Mouse (Mus musculus): ENCODE data around the gene Deaf1. TPM values are rescaled to one million over a fixed set of nuclear protein-coding genes. Genes with fewer than 3 reads are reported as not detected.
"Not testable (repeated sequence)": the region's sequence is repeated elsewhere in the genome, so short reads cannot be mapped to it uniquely, and the experiment has no call there.

Gene Deaf1
- total and polyA plus RNA-seq, 3 experiments, result 9.8 to 13.5 (median 10.8) TPM

DNA sequence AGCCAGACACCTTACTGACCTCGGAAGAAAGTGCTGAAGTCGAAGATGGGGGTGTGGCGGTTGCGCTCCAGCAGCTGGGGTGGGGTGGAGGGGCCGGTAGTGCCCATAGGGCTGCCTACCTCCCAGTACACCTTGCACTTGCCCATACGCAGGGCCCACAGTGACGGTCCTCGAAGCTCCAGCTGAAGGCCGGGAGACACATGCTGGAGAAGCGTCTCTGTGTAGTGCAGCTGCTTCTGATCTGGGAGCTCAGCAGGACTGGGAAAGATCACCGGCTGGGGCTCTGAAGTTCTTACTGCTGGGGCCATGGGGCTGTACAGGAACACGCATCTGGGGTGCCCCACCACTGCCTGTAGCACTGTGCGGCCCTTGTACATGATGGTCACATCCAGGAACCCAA is 63.9 kb downstream of the Deaf1 start:
- no peaks in the 10 kb centered on the region for H3K27me3 ChIP-seq (ENCODE audit: control insufficient read depth, insufficient read depth, low read length)
- no peak overlapping the region for H3K27ac ChIP-seq
- no peaks in the 10 kb centered on the region for H3K79me2 ChIP-seq (replicated peaks; ENCODE audit: control insufficient read depth, insufficient read depth, low read length)
- TF ChIP-seq CTCF (IDR thresholded peaks at IDR 0.05) (no peak), EP300 (IDR thresholded peaks at IDR 0.05; ENCODE audit: insufficient read depth, low read depth, low read length) (no peak)
- WGBS, result 83% methylated on average over 13 of the region's 13 CpGs
- no peak for DNase-seq
- no peaks in the 10 kb centered on the region for H3K36me3 ChIP-seq (ENCODE audit: control insufficient read depth, insufficient read depth, low read length)
- no peak overlapping the region for H3K4me3 ChIP-seq
- intact Hi-C loops (cut with DNase I), result no loop called here
- no peak overlapping the region for H3K9ac ChIP-seq (ENCODE audit: low read depth, low read length)
- H3K4me1 ChIP-seq (ENCODE audit: control insufficient read depth, insufficient read depth, low read length), result peaks cover 5% of the 10 kb centered on the region

GRCm38 (mm10) chr7:141261480-141261879 is 66.0 kb downstream of the Deaf1 start:
- no peak overlapping the region for H3K4me3 ChIP-seq
- H3K27ac ChIP-seq, result no peak overlapping the region
- no peaks in the 10 kb centered on the region for H3K79me2 ChIP-seq (replicated peaks; ENCODE audit: control insufficient read depth, insufficient read depth, low read length)
- WGBS, result 69% methylated on average over 3 of the region's 3 CpGs
- DNase-seq, result no peak
- H3K4me1 ChIP-seq (ENCODE audit: control insufficient read depth, insufficient read depth, low read length), result peaks cover 3% of the 10 kb centered on the region
- intact Hi-C loops (cut with DNase I), result no loop called here
- no peaks in the 10 kb centered on the region for H3K36me3 ChIP-seq (ENCODE audit: control insufficient read depth, insufficient read depth, low read length)
- TF ChIP-seq EP300 (IDR thresholded peaks at IDR 0.05; ENCODE audit: insufficient read depth, low read depth, low read length), result no peak
- no peak for TF ChIP-seq CTCF (IDR thresholded peaks at IDR 0.05)
- TF ChIP-seq POLR2A (IDR thresholded peaks at IDR 0.05; ENCODE audit: insufficient read depth, low read depth, low read length), result no peak
- H3K9ac ChIP-seq (ENCODE audit: low read depth, low read length), result no peak overlapping the region
- H3K27me3 ChIP-seq (ENCODE audit: control insufficient read depth, insufficient read depth, low read length), result no peaks in the 10 kb centered on the region

DNA sequence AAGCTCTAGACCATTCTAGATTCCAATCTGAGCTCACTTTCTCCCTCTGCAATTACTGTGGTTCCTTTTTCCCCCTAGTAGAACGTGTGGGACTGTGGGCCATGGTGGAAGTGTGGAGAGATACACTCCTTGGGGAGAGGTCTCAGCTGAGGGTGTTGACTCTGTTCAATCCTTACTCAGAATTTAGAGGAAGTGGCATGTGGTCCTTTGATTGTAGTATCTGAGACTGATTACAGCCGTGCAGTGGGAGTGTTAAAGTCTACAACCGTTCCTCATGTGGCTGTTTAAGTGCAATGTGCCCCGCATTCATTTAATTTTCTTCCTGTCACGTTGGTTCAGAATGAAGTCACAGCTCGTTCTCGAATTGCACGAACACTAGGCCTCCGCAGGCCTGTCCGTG is 71.3 kb downstream of the Deaf1 start:
- no peak overlapping the region for H3K27ac ChIP-seq
- H3K9ac ChIP-seq (ENCODE audit: low read depth, low read length), result no peak overlapping the region
- DNase-seq, result no peak
- no peaks in the 10 kb centered on the region for H3K4me1 ChIP-seq (ENCODE audit: control insufficient read depth, insufficient read depth, low read length)
- no peak overlapping the region for H3K4me3 ChIP-seq
- H3K79me2 ChIP-seq (replicated peaks; ENCODE audit: control insufficient read depth, insufficient read depth, low read length), result no peaks in the 10 kb centered on the region
- no peaks in the 10 kb centered on the region; the same call in 1 of the 2 replicates for H3K36me3 ChIP-seq (ENCODE audit: control insufficient read depth, insufficient read depth, low read length)
- H3K27me3 ChIP-seq (ENCODE audit: control insufficient read depth, insufficient read depth, low read length), result no peaks in the 10 kb centered on the region
- WGBS, result 81% methylated on average over 10 of the region's 10 CpGs
- intact Hi-C loops (cut with DNase I), result no loop called here
- TF ChIP-seq CTCF (IDR thresholded peaks at IDR 0.05) (no peak), POLR2A (IDR thresholded peaks at IDR 0.05; ENCODE audit: insufficient read depth, low read depth, low read length) (no peak), EP300 (IDR thresholded peaks at IDR 0.05; ENCODE audit: insufficient read depth, low read depth, low read length) (no peak)

DNA sequence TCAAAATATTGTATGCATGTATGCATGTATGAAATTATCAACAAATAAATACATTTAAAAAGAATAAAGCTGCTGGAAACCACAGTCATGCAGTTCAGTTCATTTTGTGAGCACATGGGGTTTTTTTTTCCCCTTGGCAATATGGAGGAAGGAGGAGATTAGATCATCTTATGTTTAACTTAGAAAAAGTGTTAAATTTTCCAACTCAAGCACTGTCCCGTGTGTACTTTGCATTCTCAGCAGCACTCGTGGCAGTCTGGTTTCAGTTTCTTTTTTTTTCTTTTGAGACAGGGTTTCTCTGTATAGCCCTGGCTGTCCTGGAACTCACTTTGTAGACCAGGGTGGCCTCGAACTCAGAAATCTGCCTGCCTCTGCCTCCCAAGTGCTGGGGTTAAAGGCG is 77.0 kb downstream of the Deaf1 start:
- DNase-seq; H3K27me3 ChIP-seq (ENCODE audit: control insufficient read depth, insufficient read depth, low read length); intact Hi-C loops (cut with DNase I); H3K36me3 ChIP-seq (ENCODE audit: control insufficient read depth, insufficient read depth, low read length); H3K4me1 ChIP-seq (ENCODE audit: control insufficient read depth, insufficient read depth, low read length); H3K9ac ChIP-seq (ENCODE audit: low read depth, low read length); H3K79me2 ChIP-seq (replicated peaks; ENCODE audit: control insufficient read depth, insufficient read depth, low read length); H3K4me3 ChIP-seq; H3K27ac ChIP-seq: not testable (repeated sequence)
- 77% methylated on average over 4 of the region's 4 CpGs for WGBS

Other genes starting within 250 kb of the Deaf1 start
- under 1 TPM; 0.20 to 0.21 TPM for gene Pkp3, start 249.5 kb downstream of the Deaf1 start, total RNA-seq (2021)
- gene Pkp3, start 249.5 kb downstream of the Deaf1 start, polyA plus RNA-seq (2012; rRNA removed), result 0.35 and 1.6 TPM in 2 replicates
- gene Sigirr, start 227.1 kb downstream of the Deaf1 start, total RNA-seq (2021), result 1 to 10 TPM; 4.5 to 7.0 TPM
- gene Sigirr, start 227.1 kb downstream of the Deaf1 start, polyA plus RNA-seq (2012; rRNA removed), result 9.4 and 10.2 TPM in 2 replicates
- gene Ano9, start 209.9 kb downstream of the Deaf1 start, total RNA-seq (2021), result under 1 TPM in 1 of 2 experiments, not detected in 1; 0.39 TPM
- 0.09 and 0.53 TPM in 2 replicates for gene Ano9, start 209.9 kb downstream of the Deaf1 start, polyA plus RNA-seq (2012; rRNA removed)
- 10 to 100 TPM; 25.9 to 29.7 TPM for gene Ptdss2, start 205.3 kb downstream of the Deaf1 start, total RNA-seq (2021)
- gene Ptdss2, start 205.3 kb downstream of the Deaf1 start, polyA plus RNA-seq (2012; rRNA removed), result 22.4 and 39.2 TPM in 2 replicates
- 10 to 100 TPM; 62.9 to 73.9 TPM for gene Rnh1, start 154.8 kb downstream of the Deaf1 start, total RNA-seq (2021)
- gene Rnh1, start 154.8 kb downstream of the Deaf1 start, polyA plus RNA-seq (2012; rRNA removed), result 73.2 and 96.7 TPM in 2 replicates
- gene Hras, start 133.7 kb downstream of the Deaf1 start, total RNA-seq (2021), result 100 to 1,000 TPM in 1 of 2 experiments, 10 to 100 TPM in 1; 90.8 to 105 TPM
- 63.7 and 79.9 TPM in 2 replicates for gene Hras, start 133.7 kb downstream of the Deaf1 start, polyA plus RNA-seq (2012; rRNA removed)
- 1 to 10 TPM; 2.3 to 3.1 TPM for gene Lrrc56, start 133.5 kb downstream of the Deaf1 start, total RNA-seq (2021)
- 4.6 and 4.9 TPM in 2 replicates for gene Lrrc56, start 133.5 kb downstream of the Deaf1 start, polyA plus RNA-seq (2012; rRNA removed)
- gene Lmntd2, start 113.6 kb downstream of the Deaf1 start, total RNA-seq (2021), result not detected
- 0.18 and 0.20 TPM in 2 replicates for gene Lmntd2, start 113.6 kb downstream of the Deaf1 start, polyA plus RNA-seq (2012; rRNA removed)
- gene Rassf7, start 111.8 kb downstream of the Deaf1 start, total RNA-seq (2021), result under 1 TPM; 0.25 to 0.42 TPM
- gene Rassf7, start 111.8 kb downstream of the Deaf1 start, polyA plus RNA-seq (2012; rRNA removed), result 2.2 and 3.3 TPM in 2 replicates
- 10 to 100 TPM; 26.8 to 32.1 TPM for gene Phrf1, start 98.9 kb downstream of the Deaf1 start, total RNA-seq (2021)
- gene Phrf1, start 98.9 kb downstream of the Deaf1 start, polyA plus RNA-seq (2012; rRNA removed), result 8.9 and 10.2 TPM in 2 replicates
- 1 to 10 TPM; 3.3 to 3.4 TPM for gene Irf7, start 61.2 kb downstream of the Deaf1 start, total RNA-seq (2021)
- gene Irf7, start 61.2 kb downstream of the Deaf1 start, polyA plus RNA-seq (2012; rRNA removed), result 24.6 and 25.2 TPM in 2 replicates
- gene Cdhr5, start 50.9 kb downstream of the Deaf1 start, total RNA-seq (2021), result not detected
- gene Cdhr5, start 50.9 kb downstream of the Deaf1 start, polyA plus RNA-seq (2012; rRNA removed), result 0.26 TPM in 1 of 2 replicates, not detected in the other
- gene Sct, start 48.6 kb downstream of the Deaf1 start, total RNA-seq (2021), result not detected
- gene Sct, start 48.6 kb downstream of the Deaf1 start, polyA plus RNA-seq (2012; rRNA removed), result not detected in 2 replicates
- gene Drd4, start 35.7 kb downstream of the Deaf1 start, total RNA-seq (2021), result not detected
- gene Drd4, start 35.7 kb downstream of the Deaf1 start, polyA plus RNA-seq (2012; rRNA removed), result 0.04 TPM in 1 of 2 replicates, not detected in the other
- gene Tmem80, start within 50 bp of the Deaf1 start, total RNA-seq (2021), result 10 to 100 TPM; 13.5 to 14.9 TPM
- gene Tmem80, start within 50 bp of the Deaf1 start, polyA plus RNA-seq (2012; rRNA removed), result 28.9 and 34.5 TPM in 2 replicates
- 1 to 10 TPM; 3.8 to 4.3 TPM for gene Eps8l2, start 11.2 kb upstream of the Deaf1 start, total RNA-seq (2021)
- gene Eps8l2, start 11.2 kb upstream of the Deaf1 start, polyA plus RNA-seq (2012; rRNA removed), result 5.8 and 8.9 TPM in 2 replicates
- gene Taldo1, start 64.5 kb upstream of the Deaf1 start, total RNA-seq (2021), result 100 to 1,000 TPM; 110 to 116 TPM
- 132 and 135 TPM in 2 replicates for gene Taldo1, start 64.5 kb upstream of the Deaf1 start, polyA plus RNA-seq (2012; rRNA removed)
- 10 to 100 TPM; 13.4 to 14.9 TPM for gene Gatd1, start 86.4 kb upstream of the Deaf1 start, total RNA-seq (2021)
- 23.4 and 29.5 TPM in 2 replicates for gene Gatd1, start 86.4 kb upstream of the Deaf1 start, polyA plus RNA-seq (2012; rRNA removed)
- gene Cend1, start 101.8 kb upstream of the Deaf1 start, total RNA-seq (2021), result 1 to 10 TPM; 1.0 to 1.4 TPM
- gene Cend1, start 101.8 kb upstream of the Deaf1 start, polyA plus RNA-seq (2012; rRNA removed), result 1.8 and 2.6 TPM in 2 replicates
- gene Slc25a22, start 110.2 kb upstream of the Deaf1 start, total RNA-seq (2021), result 10 to 100 TPM; 55.8 to 72.6 TPM
- gene Slc25a22, start 110.2 kb upstream of the Deaf1 start, polyA plus RNA-seq (2012; rRNA removed), result 85.8 and 88.9 TPM in 2 replicates
- gene Pidd1, start 116.3 kb upstream of the Deaf1 start, total RNA-seq (2021), result under 1 TPM; 0.37 to 0.70 TPM
- 1.8 and 2.0 TPM in 2 replicates for gene Pidd1, start 116.3 kb upstream of the Deaf1 start, polyA plus RNA-seq (2012; rRNA removed)
- 100 to 1,000 TPM; 848 to 928 TPM for gene Rplp2, start 119.7 kb upstream of the Deaf1 start, total RNA-seq (2021)
- gene Rplp2, start 119.7 kb upstream of the Deaf1 start, polyA plus RNA-seq (2012; rRNA removed), result 404 and 421 TPM in 2 replicates
- gene Pnpla2, start 127.5 kb upstream of the Deaf1 start, total RNA-seq (2021), result 100 to 1,000 TPM; 398 to 572 TPM
- gene Pnpla2, start 127.5 kb upstream of the Deaf1 start, polyA plus RNA-seq (2012; rRNA removed), result 597 and 669 TPM in 2 replicates
- gene Cracr2b, start 133.4 kb upstream of the Deaf1 start, total RNA-seq (2021), result 10 to 100 TPM; 15.4 to 19.4 TPM
- 23.8 and 35.0 TPM in 2 replicates for gene Cracr2b, start 133.4 kb upstream of the Deaf1 start, polyA plus RNA-seq (2012; rRNA removed)
- gene Cd151, start 139.7 kb upstream of the Deaf1 start, total RNA-seq (2021), result 100 to 1,000 TPM; 272 to 334 TPM
- 395 and 491 TPM in 2 replicates for gene Cd151, start 139.7 kb upstream of the Deaf1 start, polyA plus RNA-seq (2012; rRNA removed)
- gene Polr2l, start 147.4 kb upstream of the Deaf1 start, total RNA-seq (2021), result 10 to 100 TPM; 71.7 to 82.8 TPM
- 62.6 and 64.4 TPM in 2 replicates for gene Polr2l, start 147.4 kb upstream of the Deaf1 start, polyA plus RNA-seq (2012; rRNA removed)
- 10 to 100 TPM; 17.1 to 40.0 TPM for gene Tspan4, start 147.6 kb upstream of the Deaf1 start, total RNA-seq (2021)
- gene Tspan4, start 147.6 kb upstream of the Deaf1 start, polyA plus RNA-seq (2012; rRNA removed), result 61.9 and 77.5 TPM in 2 replicates
- 10 to 100 TPM; 45.9 to 52.7 TPM for gene Chid1, start 212.2 kb upstream of the Deaf1 start, total RNA-seq (2021)
- gene Chid1, start 212.2 kb upstream of the Deaf1 start, polyA plus RNA-seq (2012; rRNA removed), result 20.2 and 30.1 TPM in 2 replicates
- 10 to 100 TPM; 55.1 to 58.3 TPM for gene Ap2a2, start 234.5 kb upstream of the Deaf1 start, total RNA-seq (2021)
- 28.5 and 29.9 TPM in 2 replicates for gene Ap2a2, start 234.5 kb upstream of the Deaf1 start, polyA plus RNA-seq (2012; rRNA removed)

All from heart, adult 2 months (tissue).